Mouse (Mus musculus): ENCODE measurements at regions not wholly inside any gene's neighbourhood (a gene's known extent, or its start where the extent isn't known, plus 50 kb on each side); places are given as distances from the start of the nearest gene placed in this dataset.

DNA sequence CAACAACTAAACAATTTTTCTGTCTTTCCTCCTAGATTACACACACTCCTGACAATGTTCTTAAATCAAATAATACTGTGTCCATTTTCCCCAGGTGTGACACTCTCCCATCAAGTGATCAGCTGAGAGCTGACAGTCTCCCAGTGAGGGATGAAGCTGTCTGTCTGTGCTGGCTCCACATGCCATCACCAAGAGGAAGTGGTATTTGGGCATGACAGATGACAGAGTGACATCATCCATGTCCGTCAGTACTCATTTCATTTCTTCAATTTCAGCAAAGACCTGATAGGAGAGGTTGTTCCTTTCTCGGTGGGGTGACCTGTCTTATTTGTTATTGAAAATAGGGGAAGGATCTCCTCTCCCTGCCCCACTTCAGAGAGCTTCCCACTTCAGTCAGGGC, 206.5 kb upstream of the Nr4a3 start:
- H3K27ac ChIP-seq (ENCODE audit: insufficient read depth, low read length): no peak overlapping the region
- H3K4me1 ChIP-seq (ENCODE audit: control insufficient read depth, insufficient read depth, low read length): no peaks in the 10 kb centered on the region
- H3K4me3 ChIP-seq (ENCODE audit: insufficient read depth, low read length): no peak overlapping the region
- TF ChIP-seq CTCF (IDR thresholded peaks at IDR 0.05; ENCODE audit: borderline replicate concordance, insufficient read depth, low read length): no peak
- no peak for TF ChIP-seq POLR2A (IDR thresholded peaks at IDR 0.05; ENCODE audit: low read depth, low read length)

- Histone ChIP-seq H3K4me1 (ENCODE audit: control insufficient read depth, insufficient read depth, low read length) (no peaks in the 10 kb centered on the region), H3K27ac (ENCODE audit: insufficient read depth, low read length) (no peak overlapping the region), H3K4me3 (ENCODE audit: insufficient read depth, low read length) (no peak overlapping the region)
- TF ChIP-seq POLR2A (IDR thresholded peaks at IDR 0.05; ENCODE audit: low read depth, low read length) (no peak), CTCF (IDR thresholded peaks at IDR 0.05; ENCODE audit: borderline replicate concordance, insufficient read depth, low read length) (no peak)
Measured at GRCm38 (mm10) chr4:47842128-47842656, 202.8 kb upstream of the Nr4a3 start.

DNA sequence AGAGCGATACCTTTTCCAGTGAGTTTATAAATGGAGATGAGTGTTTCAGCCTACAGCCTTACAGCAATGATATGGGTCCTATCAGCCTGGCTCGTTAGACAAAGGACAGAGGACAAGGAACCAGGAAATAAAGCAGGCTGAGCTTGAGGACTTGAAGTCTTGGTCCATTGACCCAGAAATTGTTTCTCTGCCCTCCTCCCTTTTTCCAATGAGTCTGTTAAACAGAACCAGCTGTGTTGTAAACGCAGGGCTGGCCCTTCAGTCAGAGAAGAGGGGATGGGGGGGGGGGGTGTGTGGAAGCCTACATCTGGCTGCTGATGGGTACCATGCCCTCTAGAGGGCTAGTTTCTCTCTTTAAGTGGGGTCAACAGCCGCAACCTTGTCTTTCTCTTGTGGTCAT, 199.7 kb upstream of the Nr4a3 start:
- no peak overlapping the region for H3K27ac ChIP-seq (ENCODE audit: insufficient read depth, low read length)
- no peaks in the 10 kb centered on the region for H3K4me1 ChIP-seq (ENCODE audit: control insufficient read depth, insufficient read depth, low read length)
- no peak overlapping the region for H3K4me3 ChIP-seq (ENCODE audit: insufficient read depth, low read length)
- TF ChIP-seq CTCF (IDR thresholded peaks at IDR 0.05; ENCODE audit: borderline replicate concordance, insufficient read depth, low read length) (no peak), POLR2A (IDR thresholded peaks at IDR 0.05; ENCODE audit: low read depth, low read length) (no peak)

DNA sequence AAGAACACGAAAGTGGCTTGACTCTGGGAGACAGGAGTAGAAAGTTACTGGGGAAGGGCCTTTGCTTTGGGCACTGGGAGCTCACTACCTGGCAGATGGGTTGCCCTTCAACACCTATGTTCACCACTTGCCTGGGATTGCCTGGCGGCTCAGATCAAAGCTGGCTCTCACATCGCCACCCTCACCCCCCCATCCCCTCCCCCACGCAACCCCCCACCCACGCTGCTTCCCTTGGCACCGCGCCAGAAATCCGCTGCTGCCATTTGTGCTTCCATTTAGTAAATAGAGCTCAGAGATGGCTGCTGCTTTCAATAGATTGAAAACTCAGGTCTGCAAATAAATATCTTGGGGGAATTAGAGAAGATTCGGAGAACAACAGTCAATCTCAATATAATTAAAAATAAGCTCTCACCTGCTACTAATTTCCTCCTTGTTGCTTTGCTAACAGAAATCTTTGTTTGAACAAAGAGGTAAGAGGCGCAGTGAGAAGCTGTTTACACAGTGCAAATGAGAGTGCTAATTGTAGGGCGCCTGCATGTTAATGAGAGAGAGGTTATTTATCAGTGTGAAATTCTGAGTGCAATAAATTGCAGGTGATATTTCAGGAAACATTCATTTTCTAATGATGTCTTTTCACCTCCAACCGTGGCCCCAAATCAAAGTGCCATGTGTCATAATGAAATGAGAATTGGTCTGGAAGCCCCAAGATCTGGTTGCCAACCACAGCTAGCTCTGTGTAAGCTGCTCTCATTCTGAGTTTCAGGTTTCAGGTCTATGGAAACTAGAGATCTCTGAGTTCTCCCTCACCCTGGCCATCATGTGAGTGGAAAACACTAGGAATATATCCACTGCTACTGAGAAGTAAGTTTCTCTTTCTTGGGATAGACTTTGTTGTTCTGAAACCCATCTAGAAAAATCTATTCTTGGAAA, 198.3 kb upstream of the Nr4a3 start:
- TF ChIP-seq POLR2A (IDR thresholded peaks at IDR 0.05; ENCODE audit: low read depth, low read length): no peak
- no peak for TF ChIP-seq CTCF (IDR thresholded peaks at IDR 0.05; ENCODE audit: borderline replicate concordance, insufficient read depth, low read length)
- H3K4me3 ChIP-seq (ENCODE audit: insufficient read depth, low read length): no peak overlapping the region
- no peaks in the 10 kb centered on the region for H3K4me1 ChIP-seq (ENCODE audit: control insufficient read depth, insufficient read depth, low read length)
- H3K27ac ChIP-seq (ENCODE audit: insufficient read depth, low read length): no peak overlapping the region

GRCm38 (mm10) chr4:47861151-47861550, 183.8 kb upstream of the Nr4a3 start:
- Histone ChIP-seq H3K27ac (ENCODE audit: insufficient read depth, low read length) (no peak overlapping the region), H3K4me1 (ENCODE audit: control insufficient read depth, insufficient read depth, low read length) (no peaks in the 10 kb centered on the region), H3K4me3 (ENCODE audit: insufficient read depth, low read length) (no peak overlapping the region)
- TF ChIP-seq POLR2A (IDR thresholded peaks at IDR 0.05; ENCODE audit: low read depth, low read length) (no peak), CTCF (IDR thresholded peaks at IDR 0.05; ENCODE audit: borderline replicate concordance, insufficient read depth, low read length) (no peak)

GRCm38 (mm10) chr4:47870010-47870637, 174.8 kb upstream of the Nr4a3 start:
- no peak for TF ChIP-seq POLR2A (IDR thresholded peaks at IDR 0.05; ENCODE audit: low read depth, low read length)
- TF ChIP-seq CTCF (IDR thresholded peaks at IDR 0.05; ENCODE audit: borderline replicate concordance, insufficient read depth, low read length): no peak

DNA sequence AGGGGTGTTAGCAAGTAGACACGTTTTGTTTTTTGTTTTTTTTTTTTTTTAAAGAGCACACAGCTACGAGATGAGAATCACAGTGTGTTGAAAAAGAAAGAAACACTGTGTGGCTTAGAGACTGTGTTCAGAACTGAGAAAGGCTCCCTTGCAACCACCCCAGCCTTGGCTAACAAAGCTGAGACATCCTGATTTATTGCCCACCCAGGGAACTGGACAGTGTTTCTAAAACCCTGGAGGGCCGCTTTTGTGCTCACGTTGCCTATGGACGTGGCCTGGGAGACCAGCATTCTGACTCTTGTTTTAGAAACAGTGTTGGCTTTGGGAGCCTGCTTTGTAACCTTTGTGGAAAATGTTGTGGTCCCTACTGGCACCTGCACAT, 174.3 kb upstream of the Nr4a3 start:
- Histone ChIP-seq H3K27ac (ENCODE audit: insufficient read depth, low read length) (no peak overlapping the region), H3K4me1 (ENCODE audit: control insufficient read depth, insufficient read depth, low read length) (no peaks in the 10 kb centered on the region), H3K4me3 (ENCODE audit: insufficient read depth, low read length) (no peak overlapping the region)
- TF ChIP-seq CTCF (IDR thresholded peaks at IDR 0.05; ENCODE audit: borderline replicate concordance, insufficient read depth, low read length): no peak
- no peak for TF ChIP-seq POLR2A (IDR thresholded peaks at IDR 0.05; ENCODE audit: low read depth, low read length)

More at GRCm38 (mm10) chr4:47870010-47870637, 174.8 kb upstream of the Nr4a3 start:
- Histone ChIP-seq H3K4me3 (ENCODE audit: insufficient read depth, low read length) (no peak overlapping the region), H3K27ac (ENCODE audit: insufficient read depth, low read length) (no peak overlapping the region), H3K4me1 (ENCODE audit: control insufficient read depth, insufficient read depth, low read length) (no peaks in the 10 kb centered on the region)

- no peak overlapping the region for H3K4me3 ChIP-seq (ENCODE audit: insufficient read depth, low read length)
- H3K27ac ChIP-seq (ENCODE audit: insufficient read depth, low read length): no peak overlapping the region
- no peaks in the 10 kb centered on the region for H3K4me1 ChIP-seq (ENCODE audit: control insufficient read depth, insufficient read depth, low read length)
- TF ChIP-seq POLR2A (IDR thresholded peaks at IDR 0.05; ENCODE audit: low read depth, low read length) (no peak), CTCF (IDR thresholded peaks at IDR 0.05; ENCODE audit: borderline replicate concordance, insufficient read depth, low read length) (no peak)
Measured at GRCm38 (mm10) chr4:47881560-47881959, 163.4 kb upstream of the Nr4a3 start.

- Histone ChIP-seq H3K4me1 (ENCODE audit: control insufficient read depth, insufficient read depth, low read length) (no peaks in the 10 kb centered on the region), H3K4me3 (ENCODE audit: insufficient read depth, low read length) (no peak overlapping the region), H3K27ac (ENCODE audit: insufficient read depth, low read length) (no peak overlapping the region)
- TF ChIP-seq POLR2A (IDR thresholded peaks at IDR 0.05; ENCODE audit: low read depth, low read length) (no peak), CTCF (IDR thresholded peaks at IDR 0.05; ENCODE audit: borderline replicate concordance, insufficient read depth, low read length) (no peak)
Measured at GRCm38 (mm10) chr4:47882076-47882475, 162.9 kb upstream of the Nr4a3 start.

- no peak for TF ChIP-seq POLR2A (IDR thresholded peaks at IDR 0.05; ENCODE audit: low read depth, low read length)
- TF ChIP-seq CTCF (IDR thresholded peaks at IDR 0.05; ENCODE audit: borderline replicate concordance, insufficient read depth, low read length): no peak
- Histone ChIP-seq H3K27ac (ENCODE audit: insufficient read depth, low read length) (no peak overlapping the region), H3K4me1 (ENCODE audit: control insufficient read depth, insufficient read depth, low read length) (no peaks in the 10 kb centered on the region), H3K4me3 (ENCODE audit: insufficient read depth, low read length) (no peak overlapping the region)
Measured at GRCm38 (mm10) chr4:47899579-47899978, 145.4 kb upstream of the Nr4a3 start.

Data from embryonic fibroblast, embryonic 13.5 days (primary cell).